Mouse (Mus musculus) myocyte (in vitro differentiated cells): Measurements from ENCODE around the gene Zfp719. TPM values are rescaled to one million over a fixed set of nuclear protein-coding genes. Genes with fewer than 3 reads are reported as not detected.

Experiments
- H3K27me3 ChIP-seq: one replicate; pipeline ENCODE4 v1.6.1; 2011; ENCODE audit not compliant: control insufficient read depth, insufficient read depth, insufficient read length
- H3K36me3 ChIP-seq: one replicate; pipeline ENCODE4 v1.6.1; 2011; ENCODE audit not compliant: control insufficient read depth, insufficient read depth
- H3K4me2 ChIP-seq: one replicate; pipeline ENCODE4 v1.6.1; 2011; ENCODE audit warnings: low read depth, control low read depth
- H3K4me3 ChIP-seq: one replicate; pipeline ENCODE4 v1.5.1; 2011; ENCODE audit warnings: mild to moderate bottlenecking, control low read depth, moderate library complexity
- H3K79me2 ChIP-seq: one replicate; pipeline ENCODE4 v1.6.1; 2011; ENCODE audit not compliant: control insufficient read depth, insufficient read depth
- H3ac ChIP-seq: one replicate; pipeline ENCODE4 v1.6.1; 2011; ENCODE audit not compliant: control insufficient read depth, insufficient read length
- CEBPB ChIP-seq: IDR thresholded peaks from 2 replicates; pipeline ENCODE4 v1.6.1; 2011; ENCODE audit warnings: mild to moderate bottlenecking, moderate library complexity; ENCODE audit not compliant: poor library complexity, insufficient read depth, severe bottlenecking
- E2F4 ChIP-seq: IDR thresholded peaks from one replicate; pipeline ENCODE4 v1.6.1; 2011; ENCODE audit warnings: mild to moderate bottlenecking, control low read depth, moderate library complexity; ENCODE audit not compliant: insufficient read depth
- MAX ChIP-seq: IDR thresholded peaks from one replicate; pipeline ENCODE4 v1.6.1; 2011; ENCODE audit warnings: low read depth, mild to moderate bottlenecking, control low read depth
- MYOD1 ChIP-seq, 3 experiments: IDR thresholded peaks; one replicate each; pipeline ENCODE4 v1.6.1; 2011; ENCODE audit warnings: control low read depth in 2 of 3, low read depth in 2 of 3, mild to moderate bottlenecking in 2 of 3, moderate library complexity in 1 of 3; ENCODE audit not compliant: insufficient read length in 2 of 3, control insufficient read depth in 1 of 3
- MYOG ChIP-seq, 3 experiments: IDR thresholded peaks; one replicate each; pipeline ENCODE4 v1.6.1; 2011; ENCODE audit warnings: control low read depth in 2 of 3, low read depth in 2 of 3, mild to moderate bottlenecking in 2 of 3; ENCODE audit not compliant: insufficient read length in 2 of 3, control insufficient read depth in 1 of 3, insufficient read depth in 1 of 3
- POLR2A ChIP-seq: IDR thresholded peaks from one replicate; pipeline ENCODE4 v1.6.1; 2011; ENCODE audit warnings: low read depth, mild to moderate bottlenecking, control low read depth, moderate library complexity; ENCODE audit not compliant: insufficient read length
- POLR2AphosphoS2 ChIP-seq: IDR thresholded peaks from one replicate; pipeline ENCODE4 v1.6.1; 2011; ENCODE audit warnings: low read depth, control low read depth; ENCODE audit not compliant: insufficient read length
- REST ChIP-seq: IDR thresholded peaks from one replicate; pipeline ENCODE4 v1.6.1; 2011; ENCODE audit warnings: mild to moderate bottlenecking, control low read depth, moderate library complexity; ENCODE audit not compliant: insufficient read depth, insufficient read length
- SRF ChIP-seq: IDR thresholded peaks from one replicate; pipeline ENCODE4 v1.6.1; 2011; ENCODE audit warnings: low read depth; ENCODE audit not compliant: control insufficient read depth, insufficient read length
- TCF12 ChIP-seq: IDR thresholded peaks from one replicate; pipeline ENCODE4 v1.6.1; 2011; ENCODE audit warnings: mild to moderate bottlenecking, control low read depth; ENCODE audit not compliant: poor library complexity, insufficient read depth, severe bottlenecking
- TCF3 ChIP-seq: IDR thresholded peaks from one replicate; pipeline ENCODE4 v1.6.1; 2011; ENCODE audit warnings: low read depth, control low read depth; ENCODE audit not compliant: insufficient read length
- USF1 ChIP-seq: IDR thresholded peaks from one replicate; pipeline ENCODE4 v1.6.1; 2011; ENCODE audit warnings: low read depth, mild to moderate bottlenecking, control low read depth, moderate library complexity
- polyA plus RNA-seq: library from polyadenylated mRNA; unstranded; fragments of >200 nt; fragmentation: generic; extraction: Trizol; gene quantifications from one replicate; pipeline ENCODE4 v1.2.1, GENCODE M21; 2012; ENCODE audit warnings: missing spikeins

Gene Zfp719
- polyA plus RNA-seq, 1 experiment, result 2.8 TPM

DNA sequence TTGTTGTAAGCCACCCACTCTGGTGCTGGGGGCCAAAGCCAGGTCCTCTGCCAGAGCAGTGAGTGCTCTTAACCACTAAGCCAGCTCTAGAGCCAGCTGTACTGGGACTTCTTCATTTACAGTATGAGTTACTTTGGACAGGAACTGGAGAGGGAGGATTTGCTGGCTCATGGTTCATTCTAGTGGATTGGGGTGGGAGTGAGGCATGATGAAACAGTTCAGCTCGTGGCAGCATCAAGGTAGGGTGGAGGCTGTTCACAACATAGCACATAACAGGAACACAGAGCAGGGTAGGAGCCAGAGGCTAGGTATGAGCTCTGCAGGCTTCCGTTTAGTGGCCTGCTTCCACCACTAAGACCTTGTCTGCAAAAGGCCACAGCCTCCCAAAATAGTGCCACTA, 56.8 kb downstream of the Zfp719 start:
- H3K4me3 ChIP-seq, result no peak overlapping the region
- H3K4me2 ChIP-seq, result no peak overlapping the region
- no peak for TF ChIP-seq POLR2A
- no peak for TF ChIP-seq E2F4
- TF ChIP-seq REST, result no peak
- TF ChIP-seq MAX, result no peak
- no peak for TF ChIP-seq MYOD1 (IDR thresholded peaks at IDR 0.05; ENCODE audit: control insufficient read depth in 1 of 3, insufficient read length in 2 of 3, low read depth in 2 of 3)
- TF ChIP-seq TCF12, result no peak
- no peak for TF ChIP-seq SRF
- TF ChIP-seq MYOG (IDR thresholded peaks at IDR 0.05; ENCODE audit: control insufficient read depth in 1 of 3, insufficient read depth in 1 of 3, insufficient read length in 2 of 3, low read depth in 2 of 3), result no peak
- TF ChIP-seq CEBPB, result no peak
- no peak overlapping the region for H3ac ChIP-seq
- peaks cover 5% of the 10 kb centered on the region for H3K27me3 ChIP-seq
- H3K36me3 ChIP-seq, result no peaks in the 10 kb centered on the region
- H3K79me2 ChIP-seq, result no peaks in the 10 kb centered on the region

DNA sequence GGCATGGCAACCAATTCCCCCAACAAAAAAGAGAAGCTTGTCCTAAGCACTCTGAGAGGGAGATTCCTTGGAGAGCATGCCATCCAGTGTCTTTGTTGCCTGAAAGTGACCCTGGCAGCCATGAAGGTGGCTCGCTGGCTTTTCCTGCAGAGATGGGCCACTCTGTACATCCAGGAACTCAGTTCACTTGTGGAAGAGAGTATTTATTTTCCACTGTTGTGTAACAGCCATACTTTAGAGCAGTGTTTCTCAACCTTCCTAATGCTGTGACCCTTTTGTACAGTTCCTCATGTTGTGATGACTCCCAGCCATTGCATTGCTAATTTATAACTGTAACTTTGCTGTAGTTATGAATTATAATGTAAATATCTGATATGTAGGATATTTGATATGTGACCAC, 57.7 kb downstream of the Zfp719 start:
- Histone ChIP-seq H3K79me2 (no peaks in the 10 kb centered on the region), H3ac (no peak overlapping the region), H3K36me3 (no peaks in the 10 kb centered on the region), H3K4me2 (no peak overlapping the region), H3K4me3 (no peak overlapping the region), H3K27me3 (peaks cover 5% of the 10 kb centered on the region)
- TF ChIP-seq CEBPB (no peak), TCF3 (no peak), E2F4 (no peak), MYOG (IDR thresholded peaks at IDR 0.05; ENCODE audit: control insufficient read depth in 1 of 3, insufficient read depth in 1 of 3, insufficient read length in 2 of 3, low read depth in 2 of 3) (no peak), USF1 (no peak), MYOD1 (IDR thresholded peaks at IDR 0.05; ENCODE audit: control insufficient read depth in 1 of 3, insufficient read length in 2 of 3, low read depth in 2 of 3) (no peak)

- Histone ChIP-seq H3K79me2 (no peaks in the 10 kb centered on the region), H3K36me3 (no peaks in the 10 kb centered on the region), H3K4me3 (no peak overlapping the region), H3ac (no peak overlapping the region), H3K4me2 (no peak overlapping the region), H3K27me3 (no peaks in the 10 kb centered on the region)
- TF ChIP-seq USF1 (no peak), CEBPB (no peak), POLR2A (no peak), TCF12 (no peak), MYOD1 (IDR thresholded peaks at IDR 0.05; ENCODE audit: control insufficient read depth in 1 of 3, insufficient read length in 2 of 3, low read depth in 2 of 3) (no peak), MYOG (IDR thresholded peaks at IDR 0.05; ENCODE audit: control insufficient read depth in 1 of 3, insufficient read depth in 1 of 3, insufficient read length in 2 of 3, low read depth in 2 of 3) (no peak), MAX (no peak), E2F4 (no peak), REST (no peak), TCF3 (no peak), POLR2AphosphoS2 (no peak), SRF (no peak)
Measured at GRCm38 (mm10) chr7:43642587-43642986, 63.2 kb downstream of the Zfp719 start.

Other genes with a start within 250 kb of the Zfp719 start
- not detected for gene Siglecf, start 228.3 kb upstream of the Zfp719 start, polyA plus RNA-seq
- gene Siglecg, start 171.4 kb upstream of the Zfp719 start, polyA plus RNA-seq, result 1.0 TPM
- gene Lim2, start 151.9 kb upstream of the Zfp719 start, polyA plus RNA-seq, result not detected
- gene Nkg7, start 142.5 kb upstream of the Zfp719 start, polyA plus RNA-seq, result not detected
- gene Cldnd2, start 138.8 kb upstream of the Zfp719 start, polyA plus RNA-seq, result not detected
- gene Etfb, start 135.5 kb upstream of the Zfp719 start, polyA plus RNA-seq, result 244 TPM
- gene Gm45233, start 135.5 kb upstream of the Zfp719 start, polyA plus RNA-seq, result 0.12 TPM
- gene Vsig10l, start 116.5 kb upstream of the Zfp719 start, polyA plus RNA-seq, result 0.73 TPM
- 4.9 TPM for gene Iglon5, start 89.5 kb upstream of the Zfp719 start, polyA plus RNA-seq
- gene 4931406B18Rik, start 73.7 kb upstream of the Zfp719 start, polyA plus RNA-seq, result not detected
- 0.02 TPM for gene Cd33, start 35.2 kb upstream of the Zfp719 start, polyA plus RNA-seq
- gene Zfp658, start 17.4 kb upstream of the Zfp719 start, polyA plus RNA-seq, result 0.72 TPM
- not detected for gene Zfp819, start 27.6 kb downstream of the Zfp719 start, polyA plus RNA-seq
- not detected for gene Ceacam18, start 55.1 kb downstream of the Zfp719 start, polyA plus RNA-seq
- not detected for gene Siglece, start 80.6 kb downstream of the Zfp719 start, polyA plus RNA-seq
- gene Ctu1, start 92.4 kb downstream of the Zfp719 start, polyA plus RNA-seq, result 9.9 TPM
- not detected for gene Klk14, start 110.8 kb downstream of the Zfp719 start, polyA plus RNA-seq
- gene Klk13, start 133.0 kb downstream of the Zfp719 start, polyA plus RNA-seq, result not detected
- 0.05 TPM for gene Klk12, start 189.3 kb downstream of the Zfp719 start, polyA plus RNA-seq
- gene Klk11, start 195.0 kb downstream of the Zfp719 start, polyA plus RNA-seq, result 0.56 TPM
- gene Klk10, start 201.4 kb downstream of the Zfp719 start, polyA plus RNA-seq, result 1.1 TPM
- not detected for gene Klk9, start 212.3 kb downstream of the Zfp719 start, polyA plus RNA-seq
- not detected for gene Klk8, start 218.0 kb downstream of the Zfp719 start, polyA plus RNA-seq
- gene Klk7, start 231.7 kb downstream of the Zfp719 start, polyA plus RNA-seq, result not detected
- gene Klk6, start 244.9 kb downstream of the Zfp719 start, polyA plus RNA-seq, result not detected